Mouse (Mus musculus) liver, postnatal 0 days (tissue): ENCODE data around the gene Ifna1. TPM values are rescaled to one million over a fixed set of nuclear protein-coding genes. Genes with fewer than 3 reads are reported as not detected.

Source experiments
- ATAC-seq: fragments of 200-750 bp; cut with Nextera tagmentation; 2 replicates; pipeline ENCODE4 v1.8.0; 2017; ENCODE audit warnings: mild to moderate bottlenecking, moderate library complexity
- DNase-seq: peaks from one replicate; pipeline ENCODE4 v3.0.0-alpha.2; 2016
- H3K27ac ChIP-seq: fragments of 300-500 bp; sonication (generic); 2 replicates; pipeline ENCODE4 v1.5.1; 2014; ENCODE audit warnings: antibody characterized with exemption, moderate library complexity, mild to moderate bottlenecking, low read depth
- H3K27me3 ChIP-seq: fragments of 300-500 bp; sonication (generic); 2 replicates; pipeline ENCODE4 v1.6.1; 2014; ENCODE audit warnings: low read length, control low read depth, mixed read lengths; ENCODE audit not compliant: insufficient read depth
- H3K36me3 ChIP-seq: fragments of 300-500 bp; sonication (generic); replicated peaks from 2 replicates; pipeline ENCODE4 v1.6.1; 2014; ENCODE audit warnings: mild to moderate bottlenecking, control low read depth, low read length, moderate library complexity, mixed read lengths; ENCODE audit not compliant: insufficient read depth
- H3K4me1 ChIP-seq: fragments of 300-500 bp; sonication (generic); 2 replicates; pipeline ENCODE4 v1.6.1; 2014; ENCODE audit warnings: antibody characterized with exemption, mild to moderate bottlenecking, control low read depth; ENCODE audit not compliant: insufficient read depth
- H3K4me2 ChIP-seq: fragments of 300-500 bp; sonication (generic); 2 replicates; pipeline ENCODE4 v1.6.1; 2014; ENCODE audit warnings: low read depth, mild to moderate bottlenecking, low read length, moderate library complexity, mixed read lengths
- H3K4me3 ChIP-seq: fragments of 300-500 bp; sonication (generic); 2 replicates; pipeline ENCODE4 v1.5.1; 2014; ENCODE audit warnings: low read depth, low read length
- H3K9ac ChIP-seq: fragments of 300-500 bp; sonication (generic); replicated peaks from 2 replicates; pipeline ENCODE4 v1.6.1; 2014; ENCODE audit warnings: mild to moderate bottlenecking, moderate library complexity
- H3K9me3 ChIP-seq: fragments of 300-500 bp; sonication (generic); 2 replicates; pipeline ENCODE4 v1.6.1; 2016; ENCODE audit warnings: mild to moderate bottlenecking, control low read depth, low read length, mixed read lengths
- CTCF ChIP-seq: sonication (generic); IDR thresholded peaks from 2 replicates; pipeline ENCODE4 v1.5.1; 2016; ENCODE audit warnings: antibody characterized with exemption, low read depth
- EP300 ChIP-seq: IDR thresholded peaks from 2 replicates; pipeline ENCODE4 v1.6.1; 2016; ENCODE audit warnings: antibody characterized with exemption, low read depth, mild to moderate bottlenecking
- WGBS: fragments of 180-500 bp; shearing (Covaris S2); extraction: QIAGEN DNeasy Blood & Tissue Kit; methylation state at CpG from one replicate; pipeline ENCODE4 v1.1.7; 2014; ENCODE audit not compliant: insufficient replicate concordance; 5-methylcytosine and 5-hydroxymethylcytosine counted together
- polyA plus RNA-seq: library from polyadenylated mRNA; unstranded; fragments of >200 nt; fragmentation: Nextera tagmentation; extraction: Ambion mirVana; gene quantifications from 2 replicates; pipeline ENCODE4 v1.2.1, GENCODE M21; 2015

Ifna1 gene
- polyA plus RNA-seq, 1 experiment from 2014 or later: not detected

- 6% methylated on average over 30 of the region's 31 CpGs for WGBS
- Histone ChIP-seq H3K27me3 (no peaks in the 10 kb centered on the region), H3K4me1 (peaks cover 12% of the 10 kb centered on the region), H3K27ac (0 out of 2 replicates have a peak overlapping the region, but pooled peaks have one; percentile 13), H3K4me3 (peak overlapping the region; percentile 65), H3K4me2 (peak overlapping the region; percentile 94), H3K36me3 (no peaks in the 10 kb centered on the region), H3K9ac (peak overlapping the region; percentile 66), H3K9me3 (no peaks in the 10 kb centered on the region)
- DNase-seq: peak; percentile 74
- peak; percentile 70 for ATAC-seq
- TF ChIP-seq EP300 (no peak), CTCF (no peak)
Measured at GRCm38 (mm10) chr4:88867926-88868911, 18.3 kb downstream of the Ifna1 start.

- H3K27ac ChIP-seq: no peak overlapping the region
- H3K27me3 ChIP-seq: no peaks in the 10 kb centered on the region
- no peaks in the 10 kb centered on the region for H3K36me3 ChIP-seq
- DNase-seq: no peak
- no peak for ATAC-seq
- 0% methylated on average over 2 of the region's 2 CpGs for WGBS
- TF ChIP-seq CTCF (peak; percentile 78), EP300 (no peak)
- no peaks in the 10 kb centered on the region for H3K9me3 ChIP-seq
- no peak overlapping the region for H3K9ac ChIP-seq
- H3K4me1 ChIP-seq: 0 out of 2 replicates have a peak, but pooled peaks cover 6% of the 10 kb centered on the region
- H3K4me3 ChIP-seq: no peak overlapping the region
- no peak overlapping the region for H3K4me2 ChIP-seq
Measured at GRCm38 (mm10) chr4:88872691-88873090, 22.8 kb downstream of the Ifna1 start.

GRCm38 (mm10) chr4:88875435-88876095 lies 25.7 kb downstream of the Ifna1 start:
- peak; percentile 25; the same call in 1 of the 2 replicates for TF ChIP-seq EP300
- no peak for TF ChIP-seq CTCF
- Histone ChIP-seq H3K36me3 (no peaks in the 10 kb centered on the region), H3K27ac (no peak overlapping the region), H3K4me1 (peaks cover 7% of the 10 kb centered on the region; the same call in 1 of the 2 replicates), H3K4me3 (no peak overlapping the region), H3K9ac (no peak overlapping the region), H3K27me3 (no peaks in the 10 kb centered on the region), H3K4me2 (no peak overlapping the region), H3K9me3 (no peaks in the 10 kb centered on the region)
- DNase-seq: no peak
- ATAC-seq: peak; percentile 74
- 56% methylated on average over 4 of the region's 4 CpGs for WGBS

GRCm38 (mm10) chr4:88876520-88876919 lies 26.6 kb downstream of the Ifna1 start:
- no peak for DNase-seq

GRCm38 (mm10) chr4:88878246-88878645 lies 28.4 kb downstream of the Ifna1 start:
- DNase-seq: peak; percentile 52
- Histone ChIP-seq H3K9ac (no peak overlapping the region), H3K4me1 (peaks cover 7% of the 10 kb centered on the region; the same call in 1 of the 2 replicates), H3K27ac (no peak overlapping the region), H3K4me2 (peak overlapping the region; percentile 47), H3K4me3 (no peak overlapping the region), H3K36me3 (no peaks in the 10 kb centered on the region), H3K27me3 (no peaks in the 10 kb centered on the region), H3K9me3 (no peaks in the 10 kb centered on the region)
- WGBS: 12% methylated on average over 10 of the region's 10 CpGs
- TF ChIP-seq CTCF: no peak
- no peak for TF ChIP-seq EP300
- peak; percentile 50 for ATAC-seq

More at GRCm38 (mm10) chr4:88876520-88876919, 26.6 kb downstream of the Ifna1 start:
- Histone ChIP-seq H3K4me1 (peaks cover 7% of the 10 kb centered on the region; the same call in 1 of the 2 replicates), H3K9ac (no peak overlapping the region), H3K9me3 (no peaks in the 10 kb centered on the region), H3K27ac (no peak overlapping the region), H3K4me3 (no peak overlapping the region), H3K4me2 (no peak overlapping the region), H3K27me3 (no peaks in the 10 kb centered on the region), H3K36me3 (no peaks in the 10 kb centered on the region)
- no peak for ATAC-seq
- TF ChIP-seq EP300 (no peak), CTCF (peak; percentile 24; the same call in 1 of the 2 replicates)
- whole genome bisulfite sequencing: 72% methylated on average over 4 of the region's 4 CpGs

- no peaks in the 10 kb centered on the region for H3K27me3 ChIP-seq
- peak overlapping the region; percentile 47; the same call in 1 of the 2 replicates for H3K4me2 ChIP-seq
Measured at GRCm38 (mm10) chr4:88878772-88879171, 28.9 kb downstream of the Ifna1 start.

More at GRCm38 (mm10) chr4:88878772-88879171, 28.9 kb downstream of the Ifna1 start:
- H3K4me1 ChIP-seq: peaks cover 7% of the 10 kb centered on the region; the same call in 1 of the 2 replicates
- H3K4me3 ChIP-seq: no peak overlapping the region
- ATAC-seq (no peak), DNase-seq (no peak)
- H3K36me3 ChIP-seq: no peaks in the 10 kb centered on the region
- no peak overlapping the region for H3K9ac ChIP-seq
- no peaks in the 10 kb centered on the region for H3K9me3 ChIP-seq
- TF ChIP-seq CTCF: no peak
- TF ChIP-seq EP300: no peak
- 47% methylated on average over 4 of the region's 4 CpGs for WGBS
- no peak overlapping the region for H3K27ac ChIP-seq
